In the genomic region with DNA sequence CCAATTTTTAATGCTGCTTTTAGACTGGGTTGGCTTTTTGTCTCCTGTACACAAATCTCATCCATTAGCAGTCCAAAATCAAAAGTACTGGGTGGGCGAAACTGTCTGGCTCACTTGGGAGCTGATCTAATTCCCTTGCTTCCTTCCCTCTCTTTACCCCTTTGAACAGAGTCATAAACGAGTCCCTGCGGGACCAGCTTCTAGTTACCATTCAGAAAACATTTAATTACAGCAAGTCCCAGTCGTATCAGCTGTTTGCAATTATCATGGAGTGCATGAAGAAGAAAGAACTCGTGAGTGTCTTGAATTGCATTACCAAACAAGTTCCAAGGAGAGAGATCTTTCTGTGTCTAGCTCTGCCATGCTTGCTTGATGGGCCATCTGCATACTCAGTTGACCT, we compare ENCODE assay signal across 17 mouse cellular contexts. TPM values are rescaled to one million over a fixed set of nuclear protein-coding genes. Genes with fewer than 3 reads are reported as not detected.
"Had no signal": no experiment of that assay in that cellular context is flagged by ENCODE, and none has a peak within 500 bp of the region (broad histone marks: within the 10 kb centered on the region; RNA-seq: fewer than 3 reads in every experiment).

No protein-coding gene starts in this region.

- ATAC-seq: lung, postnatal 0 days; midbrain, embryonic 15.5 days had no signal

- H3K4me2 ChIP-seq: liver, embryonic 11.5 days; liver, embryonic 15.5 days; midbrain, embryonic 15.5 days; stomach, embryonic 15.5 days had no signal

- H3K27me3 ChIP-seq: liver, embryonic 15.5 days; midbrain, embryonic 15.5 days; stomach, embryonic 15.5 days had no signal

- H3K9ac ChIP-seq: liver, embryonic 15.5 days; midbrain, embryonic 15.5 days; stomach, embryonic 15.5 days had no signal

- H3K27ac ChIP-seq: layer of hippocampus, adult 2 months; left cerebral cortex, adult 2 months; liver, embryonic 15.5 days; midbrain, embryonic 15.5 days; stomach, embryonic 15.5 days had no signal

- H3K4me3 ChIP-seq: layer of hippocampus, adult 2 months; left cerebral cortex, adult 2 months; limb, embryonic 10.5 days; liver, embryonic 15.5 days; midbrain, embryonic 15.5 days; stomach, embryonic 15.5 days had no signal

- H3K36me3 ChIP-seq: limb, embryonic 10.5 days; liver, embryonic 15.5 days; midbrain, embryonic 15.5 days; stomach, embryonic 15.5 days had no signal

- H3K9me3 ChIP-seq: limb, embryonic 10.5 days; liver, embryonic 15.5 days; midbrain, embryonic 15.5 days; stomach, embryonic 15.5 days had no signal

- DNase-seq: kidney, postnatal 10 days; kidney, postnatal 4 days; lung, adult 2 months; lung, postnatal 36 days; right cerebral cortex, postnatal 14 days; thymus, adult 2 months; thymus, postnatal 25 days had no signal

- H3K4me1 ChIP-seq: liver, embryonic 15.5 days; midbrain, embryonic 15.5 days; stomach, embryonic 15.5 days had no signal

RNA-seq across cellular contexts. Expression of a gene that starts 55.1 kb away (rescaled TPM):
- total RNA-seq: layer of hippocampus, adult 2 months; megakaryocyte progenitor cell, adult 5-6 weeks had no signal
- polyA plus RNA-seq: kidney, embryonic 14.5 days; liver, embryonic 15.5 days; lung, postnatal 0 days had no signal
